Mouse (Mus musculus) lung, adult 2 months (tissue): ENCODE results near the gene Crim1. TPM values are rescaled to one million over a fixed set of nuclear protein-coding genes. Genes with fewer than 3 reads are reported as not detected.

Experiments used
- DNase-seq: peaks from one replicate; pipeline ENCODE4 v3.0.0; 2022
- H3K4me1 ChIP-seq: fragments of 200-500 bp; 2 replicates; pipeline ENCODE4 v1.6.1; 2011; ENCODE audit warnings: low read length; ENCODE audit not compliant: control insufficient read depth, insufficient read depth
- H3K4me3 ChIP-seq: fragments of 200-500 bp; replicated peaks from 2 replicates; pipeline ENCODE3; 2011; ENCODE audit warnings: low read depth, mild to moderate bottlenecking, control low read depth, low read length; ENCODE audit errors: extremely low read depth
- CTCF ChIP-seq: fragments of 200-500 bp; IDR thresholded peaks from 2 replicates; pipeline ENCODE4 v1.5.1; 2011; ENCODE audit warnings: mild to moderate bottlenecking, low read length, control low read depth; ENCODE audit not compliant: insufficient read depth
- POLR2A ChIP-seq: fragments of 200-500 bp; IDR thresholded peaks from 2 replicates; pipeline ENCODE4 v1.6.1; 2011; ENCODE audit warnings: low read depth, mild to moderate bottlenecking, control low read depth, low read length, borderline replicate concordance; ENCODE audit errors: extremely low read depth
- WGBS: fragments of 180-500 bp; shearing (Covaris S2); methylation state at CpG from one replicate; pipeline ENCODE4 v1.1.7; 2018; 5-methylcytosine and 5-hydroxymethylcytosine counted together
- polyA plus RNA-seq: library from polyadenylated mRNA; depleted of rRNA; stranded (reverse); fragments of >200 nt; gene quantifications from 2 replicates; pipeline ENCODE4 v1.2.3, GENCODE M21; 2012

The Crim1 gene
- polyA plus RNA-seq, 1 experiment: 119 TPM

DNA sequence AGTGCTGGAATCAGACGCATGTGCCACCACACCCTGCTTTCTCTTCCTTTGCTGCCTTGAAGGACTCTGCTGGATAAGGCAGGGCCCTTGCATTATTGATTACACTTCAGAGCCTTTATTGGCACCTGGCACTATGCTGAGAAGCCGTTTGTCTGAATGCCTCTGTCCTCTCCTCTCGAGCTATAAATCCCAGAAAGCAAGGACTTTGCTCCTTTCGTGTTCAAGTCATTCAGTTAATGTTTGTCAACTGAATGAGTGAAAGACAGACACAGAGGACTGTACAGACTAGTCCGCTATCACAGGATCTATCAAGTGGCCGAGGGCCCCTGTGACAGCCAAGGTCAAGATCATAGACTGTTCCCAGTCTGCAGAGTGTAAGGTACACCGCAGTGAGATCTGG lies 73.8 kb downstream of the Crim1 start:
- H3K4me3 ChIP-seq: no peak overlapping the region
- 68% methylated on average over 7 of the region's 7 CpGs for WGBS
- TF ChIP-seq POLR2A (no peak), CTCF (no peak)
- DNase-seq: no peak
- peaks cover 16% of the 10 kb centered on the region for H3K4me1 ChIP-seq

DNA sequence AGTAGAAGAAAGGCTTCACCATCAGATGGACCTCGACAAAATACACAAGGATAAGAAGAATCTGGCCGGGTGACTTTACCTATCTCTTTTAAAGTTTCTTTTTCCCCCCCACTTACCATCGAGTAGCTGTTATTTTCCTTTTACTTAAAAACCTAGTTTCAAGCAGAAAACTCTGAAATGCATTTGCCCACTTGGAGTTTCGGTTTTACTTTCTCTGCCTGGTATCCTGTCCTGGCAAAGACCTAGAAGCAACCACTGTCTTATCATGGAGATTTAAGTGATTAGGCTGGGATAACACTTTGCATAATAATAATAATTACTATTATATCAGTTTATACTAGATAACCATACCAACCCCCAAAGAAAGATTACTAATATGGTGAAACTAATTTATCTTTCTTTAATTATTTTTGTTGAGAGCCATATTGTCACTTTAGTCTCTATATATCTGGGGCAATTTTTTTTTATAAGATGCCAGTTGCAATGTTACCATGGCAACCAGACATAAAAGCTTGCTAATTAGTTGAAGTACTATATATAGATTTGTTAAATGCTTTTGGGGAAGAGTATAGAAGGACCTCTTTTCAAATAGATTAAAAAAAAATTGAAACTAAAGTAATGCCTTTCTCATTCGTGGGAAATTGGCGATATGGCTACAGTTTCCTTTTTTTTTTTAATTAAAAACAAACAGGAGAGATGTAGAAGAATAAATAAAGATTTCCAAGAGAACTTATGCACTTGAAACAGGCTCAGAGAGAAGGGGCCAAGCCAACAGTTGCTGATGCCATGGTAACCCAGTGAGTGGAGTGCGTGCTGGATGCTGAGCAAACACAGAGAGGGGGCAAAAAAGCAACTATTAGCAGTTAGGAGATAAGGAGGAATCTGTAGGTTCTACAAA lies 74.8 kb downstream of the Crim1 start:
- no peak for DNase-seq
- TF ChIP-seq CTCF: no peak
- no peak for TF ChIP-seq POLR2A
- Histone ChIP-seq H3K4me3 (no peak overlapping the region), H3K4me1 (peaks cover 16% of the 10 kb centered on the region)
- WGBS: 64% methylated on average over 7 of the region's 7 CpGs

DNA sequence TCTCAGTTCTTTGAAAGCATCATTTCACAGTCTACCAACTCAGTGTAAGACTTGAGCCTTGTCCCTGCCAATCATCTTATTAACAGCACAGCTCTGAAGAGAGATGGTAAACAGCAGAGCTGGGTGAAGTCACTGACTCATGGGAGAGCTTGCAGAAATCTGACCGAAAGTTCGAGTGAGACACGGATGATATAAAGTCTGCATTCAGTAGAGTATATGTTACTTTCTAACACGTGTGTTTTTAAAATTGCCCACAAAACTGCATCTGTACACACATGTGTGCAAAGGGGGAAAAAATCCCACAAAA lies 75.4 kb downstream of the Crim1 start:
- no peak for TF ChIP-seq CTCF
- no peak for TF ChIP-seq POLR2A
- no peak for DNase-seq
- peaks cover 13% of the 10 kb centered on the region for H3K4me1 ChIP-seq
- no peak overlapping the region for H3K4me3 ChIP-seq
- 55% methylated on average over 4 of the region's 4 CpGs for WGBS

DNA sequence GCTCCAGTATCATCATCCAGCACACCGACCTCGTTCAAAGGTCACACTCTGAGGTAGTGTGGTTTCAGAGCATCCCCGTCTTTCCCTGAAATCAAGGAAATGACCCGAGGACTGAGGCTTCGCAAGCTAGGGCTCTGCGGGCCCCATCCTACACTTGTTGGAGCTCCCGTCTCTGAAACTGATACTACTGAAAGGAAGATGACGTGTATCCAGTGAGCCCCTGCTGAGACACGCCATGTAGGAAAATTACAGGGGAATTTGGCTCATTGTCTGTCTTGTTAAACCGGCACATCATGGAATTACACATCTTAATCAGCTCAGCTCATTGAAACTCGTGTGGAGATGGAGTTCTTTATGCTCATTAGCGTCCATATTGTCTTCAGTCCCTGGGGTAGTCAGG lies 79.1 kb downstream of the Crim1 start:
- TF ChIP-seq CTCF (no peak), POLR2A (no peak)
- Histone ChIP-seq H3K4me3 (no peak overlapping the region), H3K4me1 (peaks cover 2% of the 10 kb centered on the region)
- DNase-seq: no peak
- 88% methylated on average over 12 of the region's 12 CpGs for WGBS

DNA sequence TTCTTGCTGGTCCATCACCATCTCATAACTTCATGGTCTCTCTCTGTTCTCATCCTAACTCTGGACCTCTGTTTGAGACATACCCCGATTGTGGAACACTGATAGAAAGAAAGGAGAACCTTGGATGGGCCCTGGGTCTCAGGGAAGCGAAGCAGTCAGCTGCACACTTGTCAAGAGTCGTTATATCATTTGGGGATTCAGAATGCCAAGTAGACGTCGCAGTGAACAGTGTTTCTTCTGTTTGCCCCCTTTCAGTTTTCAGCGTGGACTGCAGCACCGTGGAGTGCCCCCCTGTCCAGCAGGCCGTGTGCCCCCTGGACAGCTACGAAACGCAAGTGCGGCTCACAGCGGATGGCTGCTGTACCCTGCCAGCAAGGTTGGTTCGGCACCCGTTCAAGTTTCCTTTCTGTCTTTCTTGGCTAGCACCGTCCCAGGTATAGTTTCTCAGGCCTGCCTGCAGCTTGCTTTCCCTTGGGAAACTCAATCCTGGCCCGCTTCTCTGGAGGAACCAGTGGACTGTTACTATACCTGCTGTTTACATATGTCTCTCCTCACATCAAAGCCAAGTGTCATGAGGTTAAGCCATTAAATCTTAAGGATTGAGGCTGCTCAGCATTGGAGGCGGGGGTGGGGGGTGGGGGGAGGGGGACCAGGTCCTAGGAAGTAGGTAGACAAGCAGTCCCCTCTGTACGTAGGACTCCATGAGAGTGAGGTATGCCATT lies 81.1 kb downstream of the Crim1 start:
- H3K4me3 ChIP-seq: no peak overlapping the region
- WGBS: 71% methylated on average over 18 of the region's 18 CpGs
- no peak for DNase-seq
- TF ChIP-seq POLR2A (no peak), CTCF (no peak)
- no peaks in the 10 kb centered on the region; the same call in 1 of the 2 replicates for H3K4me1 ChIP-seq

DNA sequence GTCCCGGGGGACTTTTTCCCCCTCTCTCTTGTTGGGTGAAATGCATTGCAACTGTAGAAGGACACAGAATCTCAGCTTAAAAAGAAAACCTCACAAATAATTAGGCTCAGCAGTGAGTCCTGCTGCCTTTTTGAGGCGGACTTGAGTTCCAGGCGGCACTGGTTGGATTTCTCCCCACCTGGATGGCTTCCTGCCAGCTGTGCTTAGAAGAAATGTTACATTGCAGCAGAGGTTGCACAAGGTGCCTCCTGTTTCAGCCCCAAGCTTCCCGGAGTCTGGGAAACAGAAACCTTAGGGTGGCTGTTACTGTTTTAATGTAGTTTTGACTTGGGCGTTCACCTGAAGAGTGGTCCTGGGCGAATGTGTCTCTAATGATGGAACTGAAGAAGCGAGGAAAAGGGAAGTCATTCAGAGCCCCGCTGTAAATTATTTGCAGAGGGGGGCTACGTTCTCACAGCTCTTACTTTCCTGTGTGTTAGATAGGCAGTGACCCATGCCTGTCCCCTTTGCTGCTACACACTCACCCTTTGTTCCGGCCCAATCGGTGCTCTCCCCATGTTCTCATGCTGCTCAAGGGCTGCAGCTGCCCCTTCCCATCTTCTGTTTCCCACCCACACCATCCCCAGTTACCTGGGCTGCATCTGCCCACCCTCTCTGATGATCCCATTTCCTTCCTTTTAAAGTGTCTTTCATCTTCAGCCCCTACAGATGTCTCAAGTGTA lies 83.4 kb downstream of the Crim1 start:
- DNase-seq: no peak
- 74% methylated on average over 11 of the region's 11 CpGs for WGBS
- TF ChIP-seq CTCF: no peak
- TF ChIP-seq POLR2A: no peak
- peaks cover 2% of the 10 kb centered on the region for H3K4me1 ChIP-seq
- H3K4me3 ChIP-seq: no peak overlapping the region

DNA sequence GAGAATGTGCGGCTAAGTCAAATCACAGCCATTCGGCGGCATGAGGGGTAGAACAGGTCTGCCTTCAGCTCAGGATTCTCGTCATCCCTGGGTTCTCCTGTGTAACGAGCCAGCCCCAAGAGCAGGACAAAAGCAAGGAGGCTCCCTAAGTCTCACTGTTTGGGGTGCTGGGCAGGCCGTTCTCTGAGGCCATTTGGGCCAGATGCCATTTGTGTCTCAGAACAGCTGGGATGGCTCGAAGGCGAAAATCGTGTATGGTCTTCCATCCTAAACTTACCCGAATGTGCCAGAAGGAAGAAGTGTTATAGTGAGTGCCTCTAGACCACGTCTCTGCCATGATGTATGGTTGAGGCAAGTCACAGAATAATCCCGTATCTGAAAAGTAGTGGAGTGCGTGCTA lies 86.0 kb downstream of the Crim1 start:
- H3K4me3 ChIP-seq: no peak overlapping the region
- H3K4me1 ChIP-seq: peaks cover 3% of the 10 kb centered on the region
- TF ChIP-seq POLR2A: no peak
- TF ChIP-seq CTCF: no peak
- 84% methylated on average over 13 of the region's 13 CpGs for WGBS
- no peak for DNase-seq

DNA sequence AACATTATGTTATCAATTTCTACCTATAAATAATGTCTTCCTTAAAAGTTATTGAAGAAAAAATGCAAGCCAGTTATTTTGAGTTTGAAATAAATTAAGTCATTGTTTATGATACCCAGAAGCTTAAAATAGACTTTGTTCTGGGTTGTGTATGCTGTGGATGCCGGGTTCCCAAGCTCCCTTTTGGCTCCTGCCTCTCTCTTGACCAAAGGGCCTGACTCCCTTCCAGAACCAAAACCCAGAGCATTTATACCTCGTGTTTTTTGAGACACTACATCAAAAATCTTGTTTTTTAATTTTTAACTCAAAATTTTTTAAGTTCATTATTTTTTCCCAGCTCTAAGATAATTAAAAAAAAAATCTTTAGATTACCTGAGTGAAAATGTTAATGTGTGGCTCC lies 87.3 kb downstream of the Crim1 start:
- TF ChIP-seq POLR2A: no peak
- no peak for TF ChIP-seq CTCF

DNA sequence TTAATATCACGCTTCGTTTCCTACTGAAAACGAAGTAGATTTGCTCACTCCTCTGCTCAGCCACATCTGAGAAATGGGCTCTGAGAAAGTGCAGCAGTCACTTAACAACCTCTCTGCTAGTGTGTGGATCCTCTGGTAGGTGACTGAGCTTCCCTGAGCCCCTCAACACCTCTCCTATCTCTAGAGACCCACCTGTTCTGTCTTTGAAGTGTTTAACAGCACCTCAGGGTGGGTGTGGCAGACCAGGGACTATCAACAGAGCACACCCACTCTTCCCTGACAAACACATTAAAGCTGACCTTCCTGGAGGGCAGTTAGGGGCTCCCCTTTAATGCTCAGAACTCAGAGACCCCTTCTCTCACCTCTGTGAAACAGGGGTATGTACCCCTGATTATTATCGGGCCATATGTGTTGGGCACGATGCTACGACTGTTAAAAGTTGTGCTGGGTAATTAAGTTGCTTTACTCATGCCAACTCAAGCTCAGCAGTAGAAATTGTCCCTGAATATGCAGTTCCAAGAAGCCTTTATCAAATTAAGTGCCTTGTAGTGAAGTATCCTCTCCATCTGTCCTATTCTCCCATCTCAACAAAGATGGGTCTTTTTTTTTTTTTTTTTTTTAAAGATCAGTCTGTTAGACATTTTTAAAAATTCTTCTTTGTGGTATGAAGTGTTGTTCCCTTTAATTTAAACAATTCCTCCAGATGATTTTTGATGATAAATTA lies 90.3 kb downstream of the Crim1 start:
- Histone ChIP-seq H3K4me1 (peaks cover 3% of the 10 kb centered on the region; the same call in 1 of the 2 replicates), H3K4me3 (no peak overlapping the region)
- TF ChIP-seq CTCF (no peak), POLR2A (no peak)
- DNase-seq: no peak
- 90% methylated on average over 6 of the region's 6 CpGs for WGBS

More for the DNA sequence above, 87.3 kb downstream of the Crim1 start:
- Histone ChIP-seq H3K4me3 (no peak overlapping the region), H3K4me1 (peaks cover 3% of the 10 kb centered on the region; the same call in 1 of the 2 replicates)
- DNase-seq: no peak
- WGBS: 43% methylated on average over 2 of the region's 2 CpGs
